Mouse (Mus musculus) megakaryocyte progenitor cell, adult 5-6 weeks (primary cell): Measurements from ENCODE around the gene Dus3l. TPM values are rescaled to one million over a fixed set of nuclear protein-coding genes. Genes with fewer than 3 reads are reported as not detected.
A peak's percentile ranks its signal among the peaks of the same experiment; 100 is the strongest.

Experiments
- ATAC-seq: replicated peaks from 2 replicates; pipeline ENCODE4 v1.8.0; 2016; ENCODE audit warnings: mild to moderate bottlenecking, moderate TSS enrichment, inconsistent platforms; ENCODE audit not compliant: poor library complexity
- total RNA-seq, 2 experiments: library from RNA; stranded (forward) in 1 of 2; stranded (reverse) in 1 of 2; fragments of 157-497, 149-512 nt in 1 of 2; fragments of 200-1000 nt in 1 of 2; gene quantifications; 2 replicates each; pipeline versions ENCODE4 v1.2.3 to v1.2.4; 2015 to 2017

Gene Dus3l
- total RNA-seq (2015): 11.2 and 11.7 TPM in 2 replicates
- 19.2 and 20.4 TPM in 2 replicates for total RNA-seq (2017)

GRCm38 (mm10) chr17:56764474-56765354 lies at the start of gene Dus3l:
Dus3l (plus strand) TSS chr17:56764757.
- ATAC-seq: peak; percentile 62

- ATAC-seq: no peak
Measured at GRCm38 (mm10) chr17:56715360-56715759, 49.2 kb upstream of the Dus3l start.

GRCm38 (mm10) chr17:56715914-56716654 lies 48.5 kb upstream of the Dus3l start:
- ATAC-seq: no peak

GRCm38 (mm10) chr17:56716655-56717362 lies 47.7 kb upstream of the Dus3l start:
- ATAC-seq: peak; percentile 84

DNA sequence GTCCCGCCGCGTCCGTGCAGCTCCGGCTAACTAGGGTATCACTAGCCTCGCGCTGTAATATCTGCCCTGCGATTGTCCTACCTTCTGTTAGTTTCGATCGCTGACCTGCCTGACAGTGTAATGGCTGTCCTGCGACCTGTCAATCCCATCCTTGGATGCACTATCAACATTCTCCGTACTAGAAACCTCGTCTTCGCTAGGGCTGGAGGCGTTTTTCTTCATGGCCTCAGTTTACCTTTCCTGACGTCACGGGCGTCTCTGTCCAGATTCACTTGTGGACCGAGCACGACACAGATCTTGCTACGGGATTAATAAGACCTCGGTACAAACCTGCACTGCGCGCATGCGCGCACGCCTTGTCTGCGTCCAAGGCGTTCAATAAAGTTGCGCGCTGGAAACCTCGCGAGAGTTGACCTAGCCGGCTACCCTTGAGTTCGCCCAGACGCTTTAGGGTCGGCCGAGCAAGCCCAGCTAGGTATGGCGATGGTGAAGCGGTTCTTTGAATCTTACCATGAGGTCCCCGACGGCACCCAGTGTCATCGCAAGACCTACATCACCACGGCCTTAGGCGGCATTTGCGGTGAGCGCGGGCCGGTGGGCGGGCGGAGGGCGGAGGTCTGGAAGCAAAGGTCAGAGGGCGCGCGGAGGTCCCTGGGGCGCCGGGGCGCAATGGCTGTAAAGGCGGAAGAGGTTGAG lies 47.0 kb upstream of the Dus3l start, which contains the start of the genes Ndufa11 and Vmac:
Gene Ndufa11, plus strand, starts transcription at position 405 of the 696 bp plus-strand sequence.
Gene Vmac, minus strand, starts transcription at position 660 of the 696 bp plus-strand sequence.
- ATAC-seq: peak; percentile 58

GRCm38 (mm10) chr17:56722441-56722840 lies 42.1 kb upstream of the Dus3l start:
- ATAC-seq: no peak

DNA sequence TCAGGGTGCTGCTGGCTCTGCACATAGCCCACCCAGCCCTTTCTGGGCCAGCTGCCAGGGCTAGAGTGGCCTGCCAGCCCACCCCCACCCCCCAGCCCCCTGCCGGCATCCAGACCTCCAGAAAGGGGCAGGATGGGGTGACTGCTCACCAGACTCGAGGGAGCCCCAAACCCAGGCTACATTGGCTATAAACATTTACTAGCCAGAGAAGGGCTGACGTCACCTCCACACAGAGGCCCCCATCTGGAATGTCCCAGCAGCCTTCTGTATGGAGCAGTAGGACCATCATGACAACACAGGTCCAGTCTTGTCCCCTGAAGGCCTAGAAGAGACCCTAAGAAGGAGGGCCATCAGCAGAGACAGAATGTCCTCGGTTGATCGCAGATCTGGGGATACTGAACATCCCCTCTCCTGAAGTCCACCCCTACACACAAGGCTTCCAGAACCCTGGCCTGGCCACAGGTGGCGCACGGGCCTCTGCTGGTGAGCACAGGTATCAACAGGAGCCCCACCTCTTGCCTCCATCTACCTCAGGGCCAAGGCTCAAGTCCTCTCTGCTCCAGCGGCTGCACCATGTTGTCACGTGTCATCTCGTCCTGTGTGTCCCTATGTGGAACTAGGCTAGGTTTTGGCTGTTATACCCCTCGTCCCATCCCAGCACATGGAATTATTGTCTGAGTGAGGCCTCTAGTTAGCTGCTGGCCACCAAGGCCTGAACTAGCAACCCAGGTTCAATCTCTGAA lies 41.0 kb upstream of the Dus3l start:
- peak; percentile 23; the same call in 1 of the 2 replicates for ATAC-seq

DNA sequence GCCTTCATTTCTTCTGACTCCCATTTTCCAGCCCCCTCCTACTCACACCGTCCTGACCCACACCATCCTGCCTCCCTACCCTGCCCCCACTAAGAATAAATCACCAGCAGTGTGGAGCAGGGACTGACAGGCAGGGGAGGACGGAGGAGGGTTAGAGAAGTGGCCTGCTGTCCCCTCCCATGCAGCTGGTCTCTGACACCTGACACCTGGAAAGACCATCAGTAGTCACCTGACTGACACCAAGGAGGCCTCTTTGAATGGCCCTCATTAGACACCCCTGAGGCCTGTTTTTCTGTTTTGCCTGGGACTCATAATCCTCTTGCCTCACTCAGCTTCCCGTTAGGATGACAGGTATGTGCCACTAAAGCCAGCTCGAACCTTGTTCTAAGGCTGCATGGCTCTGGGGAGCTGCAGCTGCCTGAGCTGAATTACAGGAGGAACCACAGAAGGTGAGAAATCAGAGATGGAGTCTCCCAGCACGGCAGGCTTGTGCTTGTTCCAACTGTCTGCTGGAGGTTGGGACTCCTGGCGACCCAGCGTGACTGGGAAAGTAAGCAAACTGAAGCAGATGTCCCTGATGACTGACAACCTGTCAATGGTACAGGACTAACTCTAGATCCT lies 37.4 kb upstream of the Dus3l start:
- ATAC-seq: no peak

GRCm38 (mm10) chr17:56727659-56728058 lies 36.9 kb upstream of the Dus3l start:
- ATAC-seq: no peak

DNA sequence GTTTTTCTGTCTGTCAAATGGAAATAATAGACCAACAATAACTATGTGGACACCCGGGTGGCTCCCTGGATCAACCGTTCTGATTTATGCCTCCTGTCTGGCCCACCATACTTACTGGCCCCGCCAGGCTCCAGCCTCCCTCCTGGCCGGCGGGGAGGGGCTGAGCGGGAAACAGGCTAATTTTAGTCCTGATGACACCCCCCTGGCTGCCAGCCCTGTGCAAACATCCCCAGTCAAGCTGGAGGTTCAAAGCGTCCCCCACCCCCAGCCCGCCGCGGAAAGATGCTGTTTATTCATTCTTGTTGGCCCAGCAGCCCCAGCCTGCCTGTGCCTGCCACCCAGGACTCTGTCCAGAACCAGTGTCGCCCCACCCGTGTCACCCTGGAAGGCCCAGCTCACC lies 36.4 kb upstream of the Dus3l start:
- no peak for ATAC-seq

- no peak for ATAC-seq
Measured at GRCm38 (mm10) chr17:56729151-56729550, 35.4 kb upstream of the Dus3l start.

- no peak for ATAC-seq
Measured at GRCm38 (mm10) chr17:56729656-56730055, 34.9 kb upstream of the Dus3l start.

DNA sequence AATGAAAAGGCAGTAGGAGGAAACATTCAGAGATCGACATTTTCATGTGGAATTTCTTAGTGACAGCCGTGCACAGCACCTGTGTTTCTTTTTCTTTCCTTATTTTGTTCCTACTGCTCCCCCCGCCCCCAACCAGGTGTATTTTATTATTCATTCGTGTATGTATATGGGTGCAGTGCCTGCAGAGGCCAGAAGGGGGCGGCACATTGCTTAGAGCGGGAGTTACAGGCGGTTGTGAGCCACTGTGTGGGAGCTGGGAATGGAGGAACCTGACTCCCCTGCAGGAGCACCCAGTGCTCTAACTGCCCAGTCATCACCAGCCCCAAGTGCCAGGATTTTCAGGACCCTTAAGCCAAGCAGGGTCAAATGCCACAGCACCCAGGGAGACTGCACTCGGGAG lies 28.0 kb upstream of the Dus3l start:
- peak; percentile 70 for ATAC-seq

DNA sequence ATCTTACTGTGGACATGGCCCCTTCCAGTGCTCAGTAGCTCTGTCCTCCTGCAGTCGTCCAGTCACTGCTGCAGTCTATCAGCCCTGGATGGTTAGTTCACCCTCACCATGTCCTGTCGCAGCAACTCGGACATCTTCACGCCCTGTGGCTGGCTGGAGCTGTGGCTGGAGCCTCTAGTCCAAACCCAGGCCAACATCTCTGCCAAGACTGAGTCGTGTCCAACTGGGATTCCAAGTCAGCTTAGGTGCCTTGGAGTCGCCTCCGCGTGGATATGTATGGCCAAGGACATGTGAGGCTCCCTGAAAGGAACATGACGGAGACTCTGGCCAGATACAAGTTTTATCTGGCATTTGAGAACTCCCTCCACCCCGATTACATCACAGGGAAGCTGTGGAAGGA lies 26.3 kb upstream of the Dus3l start:
- ATAC-seq: no peak

- no peak for ATAC-seq
Measured at GRCm38 (mm10) chr17:56740118-56740787, 24.3 kb upstream of the Dus3l start.

DNA sequence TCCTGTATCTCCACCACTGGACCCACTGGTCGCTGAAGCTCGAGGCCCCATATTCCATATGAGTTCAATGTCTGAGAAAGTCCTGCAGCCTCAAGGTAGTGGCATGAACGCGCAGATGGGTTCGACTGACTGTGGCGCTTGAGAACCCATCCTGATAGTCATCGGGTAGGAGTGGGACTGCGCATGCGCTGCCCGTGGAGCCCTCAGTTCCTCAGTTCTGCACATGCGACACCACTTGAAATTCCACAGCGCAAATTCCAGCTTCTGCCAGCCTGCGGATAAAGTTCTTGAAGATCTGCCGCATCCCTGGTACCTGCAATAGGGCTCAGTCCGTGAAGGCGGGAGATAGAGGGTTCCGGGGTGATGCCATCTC lies 23.8 kb upstream of the Dus3l start:
- no peak for ATAC-seq

DNA sequence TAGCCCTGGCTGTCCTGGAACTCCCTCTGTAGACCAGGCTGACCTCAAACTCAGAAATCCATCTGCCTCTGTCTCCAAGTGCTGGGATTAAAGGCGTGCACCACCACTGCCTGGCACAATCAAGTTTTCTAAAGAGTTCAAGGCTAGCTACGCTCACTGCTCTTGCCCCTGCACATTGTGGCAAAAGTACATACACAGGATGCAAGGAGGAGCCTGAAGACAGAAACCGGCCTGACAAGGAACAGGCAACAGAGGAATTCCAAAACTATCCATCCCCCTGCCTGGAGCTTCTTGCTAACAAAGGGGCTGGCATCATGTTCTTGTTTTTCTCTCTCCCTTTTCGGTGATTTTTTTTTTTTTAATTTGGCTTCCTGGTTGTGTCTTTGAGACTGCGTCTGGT lies 20.4 kb upstream of the Dus3l start:
- no peak for ATAC-seq

DNA sequence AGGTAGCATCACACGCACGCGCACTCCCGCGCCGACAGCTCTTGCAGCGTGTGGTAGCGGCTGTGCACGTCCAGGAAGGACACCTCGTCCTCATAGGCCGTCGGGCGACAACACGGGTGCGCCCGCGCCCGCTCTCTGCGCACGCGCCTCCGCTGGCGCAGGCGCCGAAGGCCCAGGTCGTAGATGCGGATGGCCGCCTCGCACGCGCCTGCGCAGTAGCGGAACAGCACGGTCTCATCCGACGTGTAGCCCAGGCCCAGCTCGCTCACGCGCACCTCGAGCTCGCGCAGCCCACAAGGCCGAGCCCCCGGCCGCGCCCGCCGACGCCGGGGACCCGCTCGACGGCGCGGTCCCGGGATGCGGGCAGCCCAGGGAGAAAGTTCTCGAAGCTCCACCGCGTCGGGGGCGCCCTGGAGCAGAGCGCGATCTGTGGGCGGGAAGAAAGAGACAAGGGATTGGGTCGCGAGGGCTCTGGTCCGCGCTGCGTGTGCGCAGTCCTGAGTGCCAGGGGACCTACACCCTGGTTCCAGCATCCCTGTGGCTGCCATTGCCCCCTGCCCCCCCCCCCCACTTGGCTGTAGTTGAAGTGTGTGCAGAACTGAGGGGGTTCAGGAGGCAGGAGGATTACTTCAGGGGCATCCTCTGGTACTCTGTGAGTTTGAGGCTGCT lies 13.0 kb upstream of the Dus3l start:
- ATAC-seq: peak; percentile 15; the same call in 1 of the 2 replicates
